Mouse (Mus musculus) myocyte (in vitro differentiated cells): ENCODE measurements around the gene Taf10. TPM values are rescaled to one million over a fixed set of nuclear protein-coding genes. Genes with fewer than 3 reads are reported as not detected.
A peak's percentile ranks its signal among the peaks of the same experiment; 100 is the strongest.

ENCODE experiments used
- H3K27me3 ChIP-seq: one replicate; pipeline ENCODE4 v1.6.1; 2011; ENCODE audit not compliant: control insufficient read depth, insufficient read depth, insufficient read length
- H3K36me3 ChIP-seq: one replicate; pipeline ENCODE4 v1.6.1; 2011; ENCODE audit not compliant: control insufficient read depth, insufficient read depth
- H3K4me2 ChIP-seq: one replicate; pipeline ENCODE4 v1.6.1; 2011; ENCODE audit warnings: low read depth, control low read depth
- H3K4me3 ChIP-seq: one replicate; pipeline ENCODE4 v1.5.1; 2011; ENCODE audit warnings: mild to moderate bottlenecking, control low read depth, moderate library complexity
- H3K79me2 ChIP-seq: one replicate; pipeline ENCODE4 v1.6.1; 2011; ENCODE audit not compliant: control insufficient read depth, insufficient read depth
- H3ac ChIP-seq: one replicate; pipeline ENCODE4 v1.6.1; 2011; ENCODE audit not compliant: control insufficient read depth, insufficient read length
- CEBPB ChIP-seq: IDR thresholded peaks from 2 replicates; pipeline ENCODE4 v1.6.1; 2011; ENCODE audit warnings: mild to moderate bottlenecking, moderate library complexity; ENCODE audit not compliant: poor library complexity, insufficient read depth, severe bottlenecking
- E2F4 ChIP-seq: IDR thresholded peaks from one replicate; pipeline ENCODE4 v1.6.1; 2011; ENCODE audit warnings: mild to moderate bottlenecking, control low read depth, moderate library complexity; ENCODE audit not compliant: insufficient read depth
- MAX ChIP-seq: IDR thresholded peaks from one replicate; pipeline ENCODE4 v1.6.1; 2011; ENCODE audit warnings: low read depth, mild to moderate bottlenecking, control low read depth
- MYOD1 ChIP-seq, 3 experiments: IDR thresholded peaks; one replicate each; pipeline ENCODE4 v1.6.1; 2011; ENCODE audit warnings: control low read depth in 2 of 3, low read depth in 2 of 3, mild to moderate bottlenecking in 2 of 3, moderate library complexity in 1 of 3; ENCODE audit not compliant: insufficient read length in 2 of 3, control insufficient read depth in 1 of 3
- MYOG ChIP-seq, 3 experiments: IDR thresholded peaks; one replicate each; pipeline ENCODE4 v1.6.1; 2011; ENCODE audit warnings: control low read depth in 2 of 3, low read depth in 2 of 3, mild to moderate bottlenecking in 2 of 3; ENCODE audit not compliant: insufficient read length in 2 of 3, control insufficient read depth in 1 of 3, insufficient read depth in 1 of 3
- POLR2A ChIP-seq: IDR thresholded peaks from one replicate; pipeline ENCODE4 v1.6.1; 2011; ENCODE audit warnings: low read depth, mild to moderate bottlenecking, control low read depth, moderate library complexity; ENCODE audit not compliant: insufficient read length
- POLR2AphosphoS2 ChIP-seq: IDR thresholded peaks from one replicate; pipeline ENCODE4 v1.6.1; 2011; ENCODE audit warnings: low read depth, control low read depth; ENCODE audit not compliant: insufficient read length
- REST ChIP-seq: IDR thresholded peaks from one replicate; pipeline ENCODE4 v1.6.1; 2011; ENCODE audit warnings: mild to moderate bottlenecking, control low read depth, moderate library complexity; ENCODE audit not compliant: insufficient read depth, insufficient read length
- SRF ChIP-seq: IDR thresholded peaks from one replicate; pipeline ENCODE4 v1.6.1; 2011; ENCODE audit warnings: low read depth; ENCODE audit not compliant: control insufficient read depth, insufficient read length
- TCF12 ChIP-seq: IDR thresholded peaks from one replicate; pipeline ENCODE4 v1.6.1; 2011; ENCODE audit warnings: mild to moderate bottlenecking, control low read depth; ENCODE audit not compliant: poor library complexity, insufficient read depth, severe bottlenecking
- TCF3 ChIP-seq: IDR thresholded peaks from one replicate; pipeline ENCODE4 v1.6.1; 2011; ENCODE audit warnings: low read depth, control low read depth; ENCODE audit not compliant: insufficient read length
- USF1 ChIP-seq: IDR thresholded peaks from one replicate; pipeline ENCODE4 v1.6.1; 2011; ENCODE audit warnings: low read depth, mild to moderate bottlenecking, control low read depth, moderate library complexity
- polyA plus RNA-seq: library from polyadenylated mRNA; unstranded; fragments of >200 nt; fragmentation: generic; extraction: Trizol; gene quantifications from one replicate; pipeline ENCODE4 v1.2.1, GENCODE M21; 2012; ENCODE audit warnings: missing spikeins

Taf10 gene
- polyA plus RNA-seq: 249 TPM

DNA sequence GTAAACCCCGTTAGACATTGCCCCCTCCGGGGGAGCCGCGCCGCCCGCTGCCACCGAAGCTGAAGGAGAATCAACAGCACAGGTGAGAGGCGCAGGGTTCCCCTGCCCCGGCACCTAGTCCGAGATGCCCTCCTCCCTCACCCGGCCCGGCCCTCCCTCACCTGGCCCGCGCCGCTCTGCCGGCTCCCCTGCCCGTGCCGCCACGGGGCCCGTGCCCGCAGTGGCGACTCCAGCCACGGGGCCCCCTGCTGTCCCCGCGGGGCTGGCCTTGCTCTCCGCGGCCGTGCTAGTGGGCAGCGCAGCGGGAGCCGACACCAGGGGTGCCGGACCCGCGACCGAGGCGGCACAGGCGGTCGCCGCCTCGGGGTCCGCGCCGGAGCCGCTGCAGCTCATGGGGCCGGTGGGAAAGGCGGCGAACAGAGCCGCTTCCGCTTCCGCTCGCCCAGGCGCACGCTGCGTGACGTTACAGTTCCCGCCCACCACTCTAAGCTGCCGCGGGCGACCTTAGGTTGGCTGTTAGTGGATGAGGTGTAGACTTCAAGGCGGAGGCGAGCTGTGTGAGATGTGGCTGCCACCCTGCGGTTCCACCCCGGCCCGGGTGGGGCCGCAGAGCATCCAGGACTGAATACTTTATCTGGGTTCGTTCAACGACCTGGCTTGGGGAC is at the start of gene Taf10:
Gene Taf10 (minus strand): TSS at position 436 of the 665 bp plus-strand sequence.
- Histone ChIP-seq H3ac (peak within 1 kb of the TSS; percentile 51), H3K27me3 (no peaks in the 10 kb centered on the region), H3K36me3 (peaks cover 23% of the 10 kb centered on the region), H3K4me2 (peak within 1 kb of the TSS; percentile 68), H3K4me3 (peak within 1 kb of the TSS; percentile 32), H3K79me2 (peaks cover 25% of the 10 kb centered on the region)
- no peak for TF ChIP-seq REST
- TF ChIP-seq POLR2AphosphoS2: peak; percentile 84
- TF ChIP-seq MAX: no peak
- peak in 1 of 3 experiments; percentile 25 for TF ChIP-seq MYOG (IDR thresholded peaks at IDR 0.05; ENCODE audit: control insufficient read depth in 1 of 3, insufficient read depth in 1 of 3, insufficient read length in 2 of 3, low read depth in 2 of 3)
- TF ChIP-seq POLR2A: peak; percentile 80
- no peak for TF ChIP-seq MYOD1 (IDR thresholded peaks at IDR 0.05; ENCODE audit: control insufficient read depth in 1 of 3, insufficient read length in 2 of 3, low read depth in 2 of 3)

DNA sequence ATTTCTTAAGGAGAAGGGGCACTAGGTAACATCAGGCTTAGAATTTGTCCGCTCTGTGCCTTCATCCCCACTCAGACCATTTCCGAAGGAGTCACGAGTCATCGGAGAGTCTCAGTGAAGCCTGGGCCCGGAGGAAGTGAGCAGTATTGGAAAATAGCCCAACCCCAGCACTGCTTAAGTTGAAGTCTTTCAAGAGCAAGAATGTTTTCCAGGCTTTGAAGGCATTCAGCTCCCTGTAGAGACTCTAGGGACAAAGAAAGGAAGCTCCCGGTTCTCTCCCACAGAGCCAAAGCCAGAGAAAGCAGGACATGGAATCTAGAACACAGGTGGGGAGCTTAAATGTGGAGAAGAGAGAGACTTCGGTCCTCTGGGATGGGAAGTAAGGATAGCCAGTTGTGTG is 49.5 kb upstream of the Taf10 start:
- Histone ChIP-seq H3K4me3 (no peak overlapping the region), H3ac (no peak overlapping the region), H3K27me3 (peaks cover 5% of the 10 kb centered on the region), H3K36me3 (no peaks in the 10 kb centered on the region), H3K79me2 (no peaks in the 10 kb centered on the region), H3K4me2 (no peak overlapping the region)
- TF ChIP-seq E2F4 (no peak), TCF12 (no peak), USF1 (no peak), REST (no peak), MYOD1 (IDR thresholded peaks at IDR 0.05; ENCODE audit: control insufficient read depth in 1 of 3, insufficient read length in 2 of 3, low read depth in 2 of 3) (no peak), POLR2A (no peak), MAX (no peak), CEBPB (no peak), SRF (no peak), MYOG (IDR thresholded peaks at IDR 0.05; ENCODE audit: control insufficient read depth in 1 of 3, insufficient read depth in 1 of 3, insufficient read length in 2 of 3, low read depth in 2 of 3) (no peak)

DNA sequence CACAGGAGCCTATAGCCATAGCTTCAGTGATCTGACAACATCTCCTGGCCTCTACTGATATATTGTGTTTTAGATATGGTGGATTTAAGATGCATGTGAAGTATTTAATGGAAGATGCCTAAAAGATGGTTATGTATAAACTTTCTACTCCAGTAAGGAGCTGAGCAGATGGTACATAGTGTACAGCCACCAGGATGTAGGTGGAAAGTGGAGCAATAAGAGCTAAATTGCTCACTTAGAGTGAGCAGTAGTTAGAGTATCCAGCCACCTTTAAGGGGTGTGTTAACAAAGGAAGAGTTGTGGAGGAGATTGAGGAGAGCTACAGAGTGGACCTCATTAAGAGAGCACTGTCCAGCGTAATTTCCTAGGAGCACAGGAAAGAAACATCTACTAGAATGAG is 47.0 kb upstream of the Taf10 start:
- Histone ChIP-seq H3ac (no peak overlapping the region), H3K36me3 (no peaks in the 10 kb centered on the region), H3K79me2 (no peaks in the 10 kb centered on the region), H3K4me2 (no peak overlapping the region), H3K27me3 (peaks cover 13% of the 10 kb centered on the region), H3K4me3 (no peak overlapping the region)
- TF ChIP-seq CEBPB (no peak), REST (no peak), SRF (no peak), TCF3 (no peak), POLR2AphosphoS2 (no peak), USF1 (no peak), TCF12 (no peak), E2F4 (no peak), MYOD1 (IDR thresholded peaks at IDR 0.05; ENCODE audit: control insufficient read depth in 1 of 3, insufficient read length in 2 of 3, low read depth in 2 of 3) (no peak), MYOG (IDR thresholded peaks at IDR 0.05; ENCODE audit: control insufficient read depth in 1 of 3, insufficient read depth in 1 of 3, insufficient read length in 2 of 3, low read depth in 2 of 3) (no peak), MAX (no peak), POLR2A (no peak)

DNA sequence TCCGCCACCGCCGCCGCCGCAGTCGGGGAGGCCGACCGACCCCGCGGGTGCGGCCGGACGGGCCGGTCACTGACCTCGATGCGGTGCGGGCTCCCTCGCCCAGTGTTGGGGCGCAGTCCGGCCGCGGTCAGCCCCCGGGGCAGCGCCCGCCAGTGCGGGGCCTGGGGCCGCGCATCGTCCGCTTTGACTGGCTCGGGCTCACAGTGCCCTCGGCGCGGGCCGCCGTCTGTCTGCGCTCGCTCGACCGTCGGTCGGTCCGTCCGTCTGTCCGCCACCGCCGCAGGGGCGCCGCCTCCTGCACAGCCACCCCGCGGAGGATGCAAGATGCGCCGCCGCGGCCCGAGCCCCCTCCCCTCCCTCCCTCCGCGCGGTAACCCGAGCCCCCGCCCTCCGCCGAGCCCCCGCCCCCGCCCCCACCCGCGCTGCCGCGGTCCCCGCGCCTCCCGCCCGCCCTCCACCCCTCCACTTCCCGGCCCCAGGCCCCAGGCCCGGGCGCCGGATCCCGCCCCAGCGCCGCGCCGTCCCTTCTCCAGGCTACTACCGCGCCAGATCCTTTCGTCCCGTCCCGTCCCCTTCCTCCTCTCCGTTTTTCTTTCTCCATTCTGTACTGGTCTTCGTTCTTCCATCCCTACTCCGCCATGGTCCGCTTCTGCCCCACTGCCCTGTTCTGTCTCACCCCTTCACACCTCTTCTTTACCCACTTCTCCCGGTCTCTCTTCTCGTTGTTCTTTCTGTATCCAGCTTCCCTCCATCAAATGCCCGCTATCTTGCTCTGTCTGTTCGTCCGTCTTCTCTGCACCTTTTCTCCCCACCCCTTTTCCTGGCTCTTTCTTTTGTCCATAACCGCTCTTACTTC is 43.4 kb upstream of the Taf10 start, which contains the start of gene Dchs1:
Gene Dchs1 (minus strand): TSS at position 370 of the 856 bp plus-strand sequence.
- no peak within 1 kb of the TSS for H3K4me3 ChIP-seq

More for the DNA sequence above, 43.4 kb upstream of the Taf10 start, which contains the start of gene Dchs1:
- H3K27me3 ChIP-seq: peaks cover 15% of the 10 kb centered on the region
- no peak within 1 kb of the TSS for H3ac ChIP-seq
- H3K4me2 ChIP-seq: peak within 1 kb of the TSS; percentile 44
- H3K36me3 ChIP-seq: no peaks in the 10 kb centered on the region
- TF ChIP-seq POLR2A: no peak
- no peaks in the 10 kb centered on the region for H3K79me2 ChIP-seq
